In genomic region chr12:73324180-73324586, GRCm38 (mm10) we compare ENCODE assay signal across 10 mouse cellular contexts. TPM values are rescaled to one million over a fixed set of nuclear protein-coding genes. Genes with fewer than 3 reads are reported as not detected.
DNase-seq lines count a peak whose midpoint lies in the region; ATAC-seq and TF ChIP-seq lines count a peak whose summit lies in the region.
"Had no signal": no experiment of that assay in that cellular context is flagged by ENCODE, and none has a peak within 500 bp of the region (broad histone marks: within the 10 kb centered on the region; RNA-seq: fewer than 3 reads in every experiment).

No protein-coding gene starts in this region.

- no peaks in the 10 kb centered on the region for H3K9me3 ChIP-seq in stomach, postnatal 0 days (ENCODE audit: control insufficient read depth, low read length)
- H3K9me3 ChIP-seq: forebrain, embryonic 12.5 days; lung, embryonic 15.5 days had no signal

- H3K4me1 ChIP-seq in embryonic fibroblast, embryonic 13.5 days (ENCODE audit: control insufficient read depth, insufficient read depth, low read length) = 0 out of 2 replicates have a peak, but pooled peaks cover 4% of the 10 kb centered on the region
- H3K4me1 ChIP-seq in stomach, postnatal 0 days (replicated peaks; ENCODE audit: control insufficient read depth, insufficient read depth) = no peaks in the 10 kb centered on the region
- H3K4me1 ChIP-seq: lung, embryonic 15.5 days had no signal

- no peak for TF ChIP-seq EP300 in stomach, postnatal 0 days (optimal IDR thresholded peaks at IDR 0.05)

- TF ChIP-seq POLR2A in embryonic fibroblast, embryonic 13.5 days (IDR thresholded peaks at IDR 0.05; ENCODE audit: low read depth, low read length) = no peak

- no peak overlapping the region for H3K4me2 ChIP-seq in stomach, postnatal 0 days (replicated peaks; ENCODE audit: low read depth)
- H3K4me2 ChIP-seq: forebrain, embryonic 12.5 days; lung, embryonic 15.5 days had no signal

- no peak for TF ChIP-seq CTCF in embryonic fibroblast, embryonic 13.5 days (IDR thresholded peaks at IDR 0.05; ENCODE audit: borderline replicate concordance, insufficient read depth, low read length)
- no peak for TF ChIP-seq CTCF in stomach, postnatal 0 days (IDR thresholded peaks at IDR 0.05; ENCODE audit: low read depth)

- peak; percentile 93 for DNase-seq in heart, adult 11 months
- no peak for DNase-seq in heart, adult 8-10 months (ENCODE audit: low spot score)
- peak; percentile 42 for DNase-seq in 3T3-L1 (ENCODE audit: low read depth, low spot score)
- peak; percentile 44 for DNase-seq in lung, postnatal 10 days
- no peak for DNase-seq in c-Kit-positive CD71-positive TER-119-positive erythroid progenitor cells, embryonic 14.5 days (ENCODE audit: low spot score)
- DNase-seq in stomach, postnatal 0 days (ENCODE audit: low spot score) = no peak

- no peaks in the 10 kb centered on the region for H3K36me3 ChIP-seq in stomach, postnatal 0 days (ENCODE audit: control insufficient read depth, insufficient read depth, low read length)
- H3K36me3 ChIP-seq: forebrain, embryonic 12.5 days; lung, embryonic 15.5 days had no signal

- ATAC-seq in erythroblast, adult 5-6 weeks (replicated peaks; ENCODE audit: low FRiP score, poor library complexity, severe bottlenecking) = no peak
- no peak for ATAC-seq in stomach, postnatal 0 days (ENCODE audit: low FRiP score, low TSS enrichment)

- H3K9ac ChIP-seq in stomach, postnatal 0 days (ENCODE audit: low read length) = no peak overlapping the region
- H3K9ac ChIP-seq: forebrain, embryonic 12.5 days; lung, embryonic 15.5 days had no signal

- H3K27ac ChIP-seq in embryonic fibroblast, embryonic 13.5 days (ENCODE audit: insufficient read depth, low read length) = peak overlapping the region; percentile 60
- no peak overlapping the region for H3K27ac ChIP-seq in stomach, postnatal 0 days (replicated peaks)
- H3K27ac ChIP-seq: forebrain, embryonic 12.5 days; lung, embryonic 15.5 days had no signal

- H3K27me3 ChIP-seq in stomach, postnatal 0 days (ENCODE audit: control insufficient read depth, insufficient read depth, low read length) = no peaks in the 10 kb centered on the region
- H3K27me3 ChIP-seq: forebrain, embryonic 12.5 days; lung, embryonic 15.5 days had no signal

- H3K4me3 ChIP-seq in embryonic fibroblast, embryonic 13.5 days (ENCODE audit: insufficient read depth, low read length) = no peak overlapping the region
- no peak overlapping the region for H3K4me3 ChIP-seq in stomach, postnatal 0 days (ENCODE audit: low read depth, low read length)
- H3K4me3 ChIP-seq: forebrain, embryonic 12.5 days; lung, embryonic 15.5 days had no signal

- 80% methylated on average over 8 of the region's 8 CpGs for WGBS in stomach, postnatal 0 days

RNA-seq across cellular contexts. Expression of gene Slc38a6, which starts 37.6 kb away (rescaled TPM):
- total RNA-seq in heart, adult 8-10 months (2022) = 1 to 10 TPM; 3.2 to 5.8 (median 4.5) TPM
- 18.7 and 26.0 TPM in 2 replicates for polyA plus RNA-seq in embryonic fibroblast, embryonic 13.5 days (2011; ENCODE audit: insufficient read length, low read depth, missing spikeins)
- total RNA-seq in erythroblast, adult 5-6 weeks (2015; ENCODE audit: low replicate concordance) = 0.63 and 2.7 TPM in 2 replicates
- 0.68 and 4.5 TPM in 2 replicates for total RNA-seq in erythroblast, adult 5-6 weeks (2017; ENCODE audit: low replicate concordance)
- polyA plus RNA-seq in stomach, postnatal 0 days (2015; fragmentation: Nextera tagmentation; extraction: Ambion mirVana) = 2.8 and 3.1 TPM in 2 replicates

RNA-seq across cellular contexts. Expression of gene Trmt5, which starts 37.7 kb away (rescaled TPM):
- 10 to 100 TPM; 39.5 to 63.8 (median 49.1) TPM for total RNA-seq in heart, adult 8-10 months (2022)
- polyA plus RNA-seq in embryonic fibroblast, embryonic 13.5 days (2011; ENCODE audit: insufficient read length, low read depth, missing spikeins) = 25.6 and 29.3 TPM in 2 replicates
- total RNA-seq in erythroblast, adult 5-6 weeks (2015; ENCODE audit: low replicate concordance) = 4.6 and 14.4 TPM in 2 replicates
- 2.4 and 8.1 TPM in 2 replicates for total RNA-seq in erythroblast, adult 5-6 weeks (2017; ENCODE audit: low replicate concordance)
- 7.3 and 7.5 TPM in 2 replicates for polyA plus RNA-seq in stomach, postnatal 0 days (2015; fragmentation: Nextera tagmentation; extraction: Ambion mirVana)

Comparison
In these comparisons a context has a peak if more than half of its experiments do, and no peak if none do; other contexts are left out.
1. DNase-seq: peak in heart, adult 11 months (single experiment), 3T3-L1 (single experiment) and lung, postnatal 10 days (single experiment); none in heart, adult 8-10 months (single experiment), c-Kit-positive CD71-positive TER-119-positive erythroid progenitor cells, embryonic 14.5 days (single experiment) and stomach, postnatal 0 days (single experiment).